Mouse (Mus musculus) brain, adult 2 months (tissue): ENCODE measurements around the gene Sik3.
A peak's percentile ranks its signal among the peaks of the same experiment; 100 is the strongest.

Source experiments
- DNase-seq: peaks from one replicate; pipeline ENCODE4 v3.0.0; 2011; ENCODE audit warnings: low read depth, low spot score

Sik3 gene

GRCm38 (mm10) chr9:46270782-46271181, 258.2 kb downstream of the Sik3 start:
- no peak for DNase-seq

DNA sequence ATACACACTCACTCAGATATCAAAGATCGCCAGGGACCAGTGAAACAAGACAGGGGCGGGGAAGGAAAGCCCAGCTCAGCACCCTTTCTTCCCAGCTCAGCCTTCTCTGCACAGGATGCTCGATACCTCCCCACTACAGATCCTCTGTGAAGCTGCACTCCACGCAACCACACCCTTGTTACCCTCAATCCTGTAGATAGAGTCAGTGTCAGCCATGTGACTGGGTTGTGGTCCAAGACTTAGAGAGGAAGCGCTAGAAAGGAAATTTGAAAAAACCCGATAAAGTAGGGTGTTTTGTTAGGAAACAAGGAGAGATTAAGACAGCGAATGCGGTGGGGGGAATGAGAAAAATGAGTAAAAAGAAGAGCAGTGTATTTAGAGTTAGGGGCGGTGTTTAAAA, 259.4 kb downstream of the Sik3 start:
- DNase-seq, result no peak

GRCm38 (mm10) chr9:46272677-46273454, 260.2 kb downstream of the Sik3 start, which contains the start of gene Zpr1:
Gene Zpr1, plus strand, starts transcription at chr9:46273064.
- DNase-seq, result peak; percentile 98
